Mouse (Mus musculus): Measurements from ENCODE around the gene Hist1h2ab. TPM values are rescaled to one million over a fixed set of nuclear protein-coding genes. Genes with fewer than 3 reads are reported as not detected.

Gene Hist1h2ab
- total and polyA plus RNA-seq, 3 experiments = 0.51 to 6.7 (median 4.4) TPM

- WGBS = 20% methylated on average over 8 of the region's 8 CpGs
- TF ChIP-seq EP300 (IDR thresholded peaks at IDR 0.05; ENCODE audit: insufficient read depth, low read depth, low read length) (no peak), CTCF (IDR thresholded peaks at IDR 0.05) (peak; percentile 94), POLR2A (IDR thresholded peaks at IDR 0.05; ENCODE audit: insufficient read depth, low read depth, low read length) (no peak)
- intact Hi-C loops (cut with DNase I) = loop anchor here (1.0 to 10.0 kb wide), 2 partner anchors 31 to 1977 kb away; partner anchors contain the start of genes Hist1h2ak, Hist1h2bn and Hist1h4k
These were observed 18.6 kb upstream of the Hist1h2ab start for GRCm38 (mm10) chr13:23732156-23732804.

DNA sequence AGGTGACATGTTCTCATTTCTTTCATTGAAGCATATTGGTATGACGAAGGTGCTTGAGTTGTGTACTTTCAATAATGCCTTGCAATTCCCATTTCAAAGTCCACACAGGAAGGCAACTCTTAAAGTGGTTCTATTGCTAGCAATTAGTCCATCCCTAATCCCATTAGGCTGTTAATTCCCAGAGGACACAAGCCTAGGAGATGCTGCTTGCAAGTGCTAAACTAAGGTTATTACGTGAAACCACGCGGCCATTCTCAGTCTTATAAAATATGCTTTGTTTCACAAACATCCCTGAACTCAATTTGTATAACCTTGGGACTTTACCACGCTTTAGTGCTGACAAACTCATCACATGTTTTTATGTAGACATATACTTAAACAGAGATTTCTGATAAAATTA lies 13.8 kb upstream of the Hist1h2ab start:
- Histone ChIP-seq H3K4me1 (ENCODE audit: control insufficient read depth, insufficient read depth, low read length) (peaks cover 3% of the 10 kb centered on the region), H3K9ac (ENCODE audit: low read depth, low read length) (no peak overlapping the region), H3K79me2 (replicated peaks; ENCODE audit: control insufficient read depth, insufficient read depth, low read length) (no peaks in the 10 kb centered on the region), H3K27me3 (ENCODE audit: control insufficient read depth, insufficient read depth, low read length) (no peaks in the 10 kb centered on the region), H3K36me3 (ENCODE audit: control insufficient read depth, insufficient read depth, low read length) (peaks cover 13% of the 10 kb centered on the region), H3K27ac (no peak overlapping the region), H3K4me3 (no peak overlapping the region)
- intact Hi-C loops (cut with DNase I) = loop anchor here (10.0 kb wide), 1 partner anchor 1982 kb away; the partner anchor contains the start of genes Hist1h2ak, Hist1h2bn and Hist1h4k
- 89% methylated on average over 5 of the region's 5 CpGs for WGBS
- no peak for TF ChIP-seq CTCF (IDR thresholded peaks at IDR 0.05)
- no peak for TF ChIP-seq POLR2A (IDR thresholded peaks at IDR 0.05; ENCODE audit: insufficient read depth, low read depth, low read length)
- TF ChIP-seq EP300 (IDR thresholded peaks at IDR 0.05; ENCODE audit: insufficient read depth, low read depth, low read length) = no peak
- DNase-seq = no peak

More at GRCm38 (mm10) chr13:23732156-23732804, 18.6 kb upstream of the Hist1h2ab start:
- Histone ChIP-seq H3K79me2 (replicated peaks; ENCODE audit: control insufficient read depth, insufficient read depth, low read length) (no peaks in the 10 kb centered on the region), H3K9ac (ENCODE audit: low read depth, low read length) (no peak overlapping the region), H3K27me3 (ENCODE audit: control insufficient read depth, insufficient read depth, low read length) (no peaks in the 10 kb centered on the region), H3K27ac (no peak overlapping the region), H3K4me1 (ENCODE audit: control insufficient read depth, insufficient read depth, low read length) (peaks cover 5% of the 10 kb centered on the region), H3K36me3 (ENCODE audit: control insufficient read depth, insufficient read depth, low read length) (no peaks in the 10 kb centered on the region), H3K4me3 (no peak overlapping the region)
- DNase-seq = no peak

- H3K36me3 ChIP-seq (ENCODE audit: control insufficient read depth, insufficient read depth, low read length) = peaks cover 17% of the 10 kb centered on the region
- no peaks in the 10 kb centered on the region for H3K79me2 ChIP-seq (replicated peaks; ENCODE audit: control insufficient read depth, insufficient read depth, low read length)
- TF ChIP-seq POLR2A (IDR thresholded peaks at IDR 0.05; ENCODE audit: insufficient read depth, low read depth, low read length) (no peak), EP300 (IDR thresholded peaks at IDR 0.05; ENCODE audit: insufficient read depth, low read depth, low read length) (no peak), CTCF (IDR thresholded peaks at IDR 0.05) (no peak)
- peak overlapping the region; percentile 96 for H3K27ac ChIP-seq
- WGBS = 27% methylated on average over 4 of the region's 4 CpGs
- H3K27me3 ChIP-seq (ENCODE audit: control insufficient read depth, insufficient read depth, low read length) = no peaks in the 10 kb centered on the region
- DNase-seq = no peak
- H3K4me1 ChIP-seq (ENCODE audit: control insufficient read depth, insufficient read depth, low read length) = peaks cover 1% of the 10 kb centered on the region; the same call in 1 of the 2 replicates
- peak overlapping the region; percentile 89 for H3K4me3 ChIP-seq
- intact Hi-C loops (cut with DNase I) = loop anchor here (10.0 kb wide), 1 partner anchor 1983 kb away; the partner anchor contains the start of genes Hist1h2ak, Hist1h2bn and Hist1h4k
- H3K9ac ChIP-seq (ENCODE audit: low read depth, low read length) = peak overlapping the region; percentile 71; the same call in 1 of the 2 replicates
These were observed 12.9 kb upstream of the Hist1h2ab start for GRCm38 (mm10) chr13:23738041-23738440.

DNA sequence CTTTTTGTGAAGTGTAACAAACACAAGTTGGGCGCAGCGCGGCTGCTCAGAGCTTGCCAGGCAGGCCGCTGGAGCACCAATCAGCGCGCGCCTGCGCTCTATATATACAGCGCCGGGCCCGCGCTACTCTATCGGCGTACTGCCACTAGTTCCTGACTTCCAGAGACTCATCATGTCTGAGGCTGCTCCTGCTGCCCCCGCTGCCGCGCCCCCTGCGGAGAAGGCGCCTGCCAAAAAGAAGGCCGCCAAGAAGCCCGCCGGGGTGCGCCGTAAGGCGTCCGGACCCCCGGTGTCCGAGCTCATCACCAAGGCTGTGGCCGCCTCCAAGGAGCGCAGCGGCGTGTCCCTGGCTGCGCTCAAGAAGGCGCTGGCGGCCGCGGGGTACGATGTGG lies 12.3 kb upstream of the Hist1h2ab start, which contains the start of gene Hist1h1c:
Gene Hist1h1c, plus strand, starts transcription at position 132 of the 392 bp plus-strand sequence.
- TF ChIP-seq CTCF (IDR thresholded peaks at IDR 0.05) (peak; percentile 15; the same call in 1 of the 2 replicates), EP300 (IDR thresholded peaks at IDR 0.05; ENCODE audit: insufficient read depth, low read depth, low read length) (peak; percentile 61; the same call in 1 of the 2 replicates), POLR2A (IDR thresholded peaks at IDR 0.05; ENCODE audit: insufficient read depth, low read depth, low read length) (peak; percentile 98)
- peak within 1 kb of the TSS; percentile 96 for H3K27ac ChIP-seq
- intact Hi-C loops (cut with DNase I) = loop anchor here (1.0 to 10.0 kb wide), 2 partner anchors 40 to 1984 kb away; partner anchors contain the start of genes Hist1h2ak, Hist1h2bn, Hist1h4c and Hist1h4k
- peak within 1 kb of the TSS; percentile 71 for H3K9ac ChIP-seq (ENCODE audit: low read depth, low read length)
- no peaks in the 10 kb centered on the region for H3K79me2 ChIP-seq (replicated peaks; ENCODE audit: control insufficient read depth, insufficient read depth, low read length)
- H3K4me3 ChIP-seq = peak within 1 kb of the TSS; percentile 89
- no peaks in the 10 kb centered on the region for H3K27me3 ChIP-seq (ENCODE audit: control insufficient read depth, insufficient read depth, low read length)
- H3K36me3 ChIP-seq (ENCODE audit: control insufficient read depth, insufficient read depth, low read length) = peaks cover 18% of the 10 kb centered on the region
- DNase-seq = peak; percentile 92 to 94
- H3K4me1 ChIP-seq (ENCODE audit: control insufficient read depth, insufficient read depth, low read length) = peaks cover 1% of the 10 kb centered on the region; the same call in 1 of the 2 replicates
- WGBS = under 1% methylated on average over 38 of the region's 38 CpGs

- peak overlapping the region; percentile 96 for H3K27ac ChIP-seq
- intact Hi-C loops (cut with DNase I) = loop anchor here (1.0 to 10.0 kb wide), 2 partner anchors 41 to 1984 kb away; partner anchors contain the start of genes Hist1h2ak, Hist1h2bn, Hist1h4c and Hist1h4k
- H3K36me3 ChIP-seq (ENCODE audit: control insufficient read depth, insufficient read depth, low read length) = peaks cover 18% of the 10 kb centered on the region
- H3K27me3 ChIP-seq (ENCODE audit: control insufficient read depth, insufficient read depth, low read length) = no peaks in the 10 kb centered on the region
- TF ChIP-seq POLR2A (IDR thresholded peaks at IDR 0.05; ENCODE audit: insufficient read depth, low read depth, low read length) (peak; percentile 92), CTCF (IDR thresholded peaks at IDR 0.05) (0 out of 2 replicates have a peak, but pooled peaks have one; percentile 15), EP300 (IDR thresholded peaks at IDR 0.05; ENCODE audit: insufficient read depth, low read depth, low read length) (peak; percentile 77; the same call in 1 of the 2 replicates)
- peak overlapping the region; percentile 89 for H3K4me3 ChIP-seq
- peaks cover 1% of the 10 kb centered on the region; the same call in 1 of the 2 replicates for H3K4me1 ChIP-seq (ENCODE audit: control insufficient read depth, insufficient read depth, low read length)
- H3K79me2 ChIP-seq (replicated peaks; ENCODE audit: control insufficient read depth, insufficient read depth, low read length) = no peaks in the 10 kb centered on the region
- peak overlapping the region; percentile 85 for H3K9ac ChIP-seq (ENCODE audit: low read depth, low read length)
- under 1% methylated on average over 39 of the region's 39 CpGs for WGBS
- peak; percentile 90 to 97 for DNase-seq
These were observed 11.6 kb upstream of the Hist1h2ab start for GRCm38 (mm10) chr13:23739069-23739921.

Data from heart, adult 2 months (tissue).